Mouse (Mus musculus) kidney, embryonic 14.5 days (tissue): ENCODE data around the gene Rnf121. TPM values are rescaled to one million over a fixed set of nuclear protein-coding genes. Genes with fewer than 3 reads are reported as not detected.

ENCODE experiments used
- ATAC-seq: fragments of 200-750 bp; cut with Nextera tagmentation; 2 replicates; pipeline ENCODE4 v1.8.0; 2017; ENCODE audit warnings: moderate number of reproducible peaks, mild to moderate bottlenecking, moderate TSS enrichment, moderate library complexity; ENCODE audit not compliant: low FRiP score, low TSS enrichment
- H3K27ac ChIP-seq: fragments of 300-500 bp; sonication (generic); 2 replicates; pipeline ENCODE4 v1.5.1; 2014; ENCODE audit warnings: low read depth, mild to moderate bottlenecking, low read length, moderate library complexity, mixed read lengths
- H3K27me3 ChIP-seq: fragments of 300-500 bp; sonication (generic); 2 replicates; pipeline ENCODE4 v1.6.1; 2014; ENCODE audit warnings: mild to moderate bottlenecking, low read length; ENCODE audit not compliant: control insufficient read depth, insufficient read depth
- H3K36me3 ChIP-seq: fragments of 300-500 bp; sonication (generic); 2 replicates; pipeline ENCODE4 v1.6.1; 2014; ENCODE audit warnings: low read length, mixed read lengths; ENCODE audit not compliant: control insufficient read depth, insufficient read depth
- H3K4me1 ChIP-seq: fragments of 300-500 bp; sonication (generic); 2 replicates; pipeline ENCODE4 v1.6.1; 2014; ENCODE audit warnings: low read length, mixed read lengths; ENCODE audit not compliant: control insufficient read depth, insufficient read depth
- H3K4me2 ChIP-seq: fragments of 300-500 bp; sonication (generic); replicated peaks from 2 replicates; pipeline ENCODE4 v1.6.1; 2014; ENCODE audit warnings: low read depth, mild to moderate bottlenecking, low read length
- H3K4me3 ChIP-seq: fragments of 300-500 bp; sonication (generic); 2 replicates; pipeline ENCODE4 v1.5.1; 2014; ENCODE audit warnings: mild to moderate bottlenecking, low read length
- H3K9ac ChIP-seq: fragments of 300-500 bp; sonication (generic); 2 replicates; pipeline ENCODE4 v1.6.1; 2014; ENCODE audit warnings: low read depth, mild to moderate bottlenecking, low read length, moderate library complexity
- H3K9me3 ChIP-seq: fragments of 300-500 bp; sonication (generic); 2 replicates; pipeline ENCODE4 v1.6.1; 2016; ENCODE audit warnings: low read length; ENCODE audit not compliant: control insufficient read depth
- WGBS: fragments of 180-500 bp; shearing (Covaris S2); extraction: QIAGEN DNeasy Blood & Tissue Kit; methylation state at CpG from one replicate; pipeline ENCODE4 v1.1.7; 2014; 5-methylcytosine and 5-hydroxymethylcytosine counted together
- polyA plus RNA-seq: library from polyadenylated mRNA; unstranded; fragments of >200 nt; fragmentation: Nextera tagmentation; extraction: Ambion mirVana; gene quantifications from 2 replicates; pipeline ENCODE4 v1.2.1, GENCODE M21; 2014

Rnf121 gene
- polyA plus RNA-seq, 1 experiment from 2014 or later, result 28.8 TPM

- H3K27ac ChIP-seq, result no peak overlapping the region
- 70% methylated on average over 7 of the region's 7 CpGs for whole genome bisulfite sequencing
- no peak for ATAC-seq
- H3K27me3 ChIP-seq, result no peaks in the 10 kb centered on the region
- no peaks in the 10 kb centered on the region for H3K4me1 ChIP-seq
- no peak overlapping the region for H3K9ac ChIP-seq
- peaks cover 83% of the 10 kb centered on the region for H3K36me3 ChIP-seq
- no peak overlapping the region for H3K4me3 ChIP-seq
- H3K9me3 ChIP-seq, result no peaks in the 10 kb centered on the region
- H3K4me2 ChIP-seq, result no peak overlapping the region
These were observed 47.2 kb downstream of the Rnf121 start for GRCm38 (mm10) chr7:102018034-102018433.

- ATAC-seq, result no peak
- H3K9ac ChIP-seq, result no peak overlapping the region
- no peaks in the 10 kb centered on the region for H3K27me3 ChIP-seq
- H3K27ac ChIP-seq, result no peak overlapping the region
- H3K4me2 ChIP-seq, result no peak overlapping the region
- H3K9me3 ChIP-seq, result no peaks in the 10 kb centered on the region
- WGBS, result 88% methylated on average over 5 of the region's 5 CpGs
- H3K4me1 ChIP-seq, result no peaks in the 10 kb centered on the region
- H3K36me3 ChIP-seq, result peaks cover 83% of the 10 kb centered on the region
- no peak overlapping the region for H3K4me3 ChIP-seq
These were observed 47.8 kb downstream of the Rnf121 start for GRCm38 (mm10) chr7:102017452-102017851.

GRCm38 (mm10) chr7:102016936-102017335 lies 48.3 kb downstream of the Rnf121 start:
- 86% methylated on average over 4 of the region's 4 CpGs for WGBS
- H3K36me3 ChIP-seq, result peaks cover 84% of the 10 kb centered on the region

GRCm38 (mm10) chr7:102014995-102015394 lies 50.3 kb downstream of the Rnf121 start:
- WGBS, result 93% methylated on average over 2 of the region's 2 CpGs
- H3K36me3 ChIP-seq, result peaks cover 98% of the 10 kb centered on the region

More at GRCm38 (mm10) chr7:102016936-102017335, 48.3 kb downstream of the Rnf121 start:
- H3K9me3 ChIP-seq, result no peaks in the 10 kb centered on the region
- H3K4me1 ChIP-seq, result no peaks in the 10 kb centered on the region
- H3K4me2 ChIP-seq, result no peak overlapping the region
- H3K4me3 ChIP-seq, result no peak overlapping the region
- no peak for ATAC-seq
- H3K27ac ChIP-seq, result no peak overlapping the region
- no peak overlapping the region for H3K9ac ChIP-seq
- H3K27me3 ChIP-seq, result no peaks in the 10 kb centered on the region

GRCm38 (mm10) chr7:102013416-102013815 lies 51.9 kb downstream of the Rnf121 start:
- Histone ChIP-seq H3K4me3 (no peak overlapping the region), H3K9me3 (no peaks in the 10 kb centered on the region), H3K4me2 (no peak overlapping the region), H3K36me3 (peaks cover 99% of the 10 kb centered on the region), H3K9ac (no peak overlapping the region), H3K27ac (no peak overlapping the region), H3K27me3 (no peaks in the 10 kb centered on the region), H3K4me1 (no peaks in the 10 kb centered on the region)
- WGBS, result 96% methylated on average over 8 of the region's 8 CpGs
- ATAC-seq, result no peak

More at GRCm38 (mm10) chr7:102014995-102015394, 50.3 kb downstream of the Rnf121 start:
- H3K4me2 ChIP-seq, result no peak overlapping the region
- no peak for ATAC-seq
- H3K4me1 ChIP-seq, result no peaks in the 10 kb centered on the region
- H3K27ac ChIP-seq, result no peak overlapping the region
- H3K27me3 ChIP-seq, result no peaks in the 10 kb centered on the region
- no peak overlapping the region for H3K4me3 ChIP-seq
- no peaks in the 10 kb centered on the region for H3K9me3 ChIP-seq
- no peak overlapping the region for H3K9ac ChIP-seq

GRCm38 (mm10) chr7:102011855-102012254 lies 53.4 kb downstream of the Rnf121 start:
- Histone ChIP-seq H3K4me1 (no peaks in the 10 kb centered on the region), H3K9ac (no peak overlapping the region), H3K27me3 (no peaks in the 10 kb centered on the region), H3K36me3 (peaks cover 100% of the 10 kb centered on the region), H3K4me2 (no peak overlapping the region), H3K9me3 (no peaks in the 10 kb centered on the region), H3K4me3 (no peak overlapping the region), H3K27ac (no peak overlapping the region)
- no peak for ATAC-seq
- WGBS, result 94% methylated on average over 9 of the region's 9 CpGs

GRCm38 (mm10) chr7:102006520-102006919 lies 58.7 kb downstream of the Rnf121 start:
- Histone ChIP-seq H3K36me3 (peaks cover 95% of the 10 kb centered on the region), H3K4me2 (no peak overlapping the region)

GRCm38 (mm10) chr7:102000921-102001630 lies 64.2 kb downstream of the Rnf121 start:
- no peak for ATAC-seq
- Histone ChIP-seq H3K9me3 (no peaks in the 10 kb centered on the region), H3K36me3 (peaks cover 94% of the 10 kb centered on the region), H3K27me3 (no peaks in the 10 kb centered on the region), H3K9ac (no peak overlapping the region), H3K4me3 (no peak overlapping the region), H3K4me1 (peaks cover 6% of the 10 kb centered on the region; the same call in 1 of the 2 replicates), H3K27ac (no peak overlapping the region), H3K4me2 (no peak overlapping the region)
- WGBS, result 91% methylated on average over 26 of the region's 26 CpGs

More at GRCm38 (mm10) chr7:102006520-102006919, 58.7 kb downstream of the Rnf121 start:
- no peak for ATAC-seq
- Histone ChIP-seq H3K27me3 (no peaks in the 10 kb centered on the region), H3K4me1 (no peaks in the 10 kb centered on the region), H3K9ac (no peak overlapping the region), H3K27ac (no peak overlapping the region), H3K4me3 (no peak overlapping the region), H3K9me3 (no peaks in the 10 kb centered on the region)
- WGBS, result 78% methylated on average over 1 of the region's 1 CpGs

GRCm38 (mm10) chr7:102000296-102000695 lies 65.0 kb downstream of the Rnf121 start:
- no peak for ATAC-seq
- 90% methylated on average over 8 of the region's 8 CpGs for WGBS
- no peaks in the 10 kb centered on the region for H3K9me3 ChIP-seq
- H3K4me3 ChIP-seq, result no peak overlapping the region
- H3K4me1 ChIP-seq, result peaks cover 6% of the 10 kb centered on the region; the same call in 1 of the 2 replicates
- no peak overlapping the region for H3K9ac ChIP-seq
- no peaks in the 10 kb centered on the region for H3K27me3 ChIP-seq
- H3K36me3 ChIP-seq, result peaks cover 94% of the 10 kb centered on the region
- H3K4me2 ChIP-seq, result no peak overlapping the region
- no peak overlapping the region for H3K27ac ChIP-seq
